Mouse (Mus musculus): ENCODE measurements around the gene Bach2. TPM values are rescaled to one million over a fixed set of nuclear protein-coding genes. Genes with fewer than 3 reads are reported as not detected.

The Bach2 gene
- polyA plus RNA-seq, 1 experiment from 2014 or later = 0.17 TPM

DNA sequence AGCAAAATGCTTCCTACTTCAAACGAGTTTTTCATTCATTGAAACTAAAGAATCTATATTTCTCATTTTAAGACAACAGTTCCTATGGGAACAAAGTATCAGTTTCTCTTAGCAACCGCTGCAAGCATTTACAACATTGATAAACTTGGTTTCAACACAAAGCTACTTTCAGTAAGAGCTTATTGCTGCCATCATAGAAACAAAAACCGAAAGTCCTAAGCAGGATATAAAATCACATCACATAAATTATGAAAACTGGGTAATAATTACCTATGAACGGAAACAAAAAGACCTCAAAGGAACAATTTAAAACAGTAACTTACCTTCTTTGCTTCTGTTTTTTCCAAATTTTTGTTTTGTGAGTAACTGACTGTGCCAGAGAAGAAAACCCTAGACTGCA lies 22.1 kb upstream of the Bach2 start:
- Histone ChIP-seq H3K36me3 (ENCODE audit: inconsistent target) (no peaks in the 10 kb centered on the region), H3K4me3 (ENCODE audit: inconsistent target) (no peak overlapping the region), H3K27ac (no peak overlapping the region), H3K79me2 (ENCODE audit: inconsistent target) (no peaks in the 10 kb centered on the region)
- WGBS (ENCODE audit: missing documents) = 55% methylated on average over 4 of the region's 4 CpGs

DNA sequence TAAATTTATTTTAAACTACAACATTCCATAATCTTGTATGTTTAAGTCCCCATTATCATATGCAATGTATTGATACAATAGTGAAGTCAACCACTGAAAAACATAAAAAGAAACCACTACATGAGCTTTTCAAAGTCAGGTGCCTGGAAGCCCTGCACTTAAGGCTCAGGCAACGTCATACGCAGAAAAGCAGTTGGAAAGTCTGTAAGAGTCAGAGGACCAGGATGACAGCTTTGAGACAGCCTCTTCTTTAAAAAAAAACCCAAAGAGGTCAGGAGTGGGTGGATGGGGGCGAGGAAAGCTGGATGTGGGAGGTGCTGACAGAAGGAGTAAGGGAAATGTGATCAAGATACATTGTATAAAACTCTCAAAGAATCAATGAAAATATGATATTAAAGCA lies 21.6 kb upstream of the Bach2 start:
- Histone ChIP-seq H3K4me3 (ENCODE audit: inconsistent target) (no peak overlapping the region), H3K27ac (no peak overlapping the region), H3K79me2 (ENCODE audit: inconsistent target) (no peaks in the 10 kb centered on the region), H3K36me3 (ENCODE audit: inconsistent target) (no peaks in the 10 kb centered on the region)
- 93% methylated on average over 3 of the region's 3 CpGs for whole genome bisulfite sequencing (ENCODE audit: missing documents)

DNA sequence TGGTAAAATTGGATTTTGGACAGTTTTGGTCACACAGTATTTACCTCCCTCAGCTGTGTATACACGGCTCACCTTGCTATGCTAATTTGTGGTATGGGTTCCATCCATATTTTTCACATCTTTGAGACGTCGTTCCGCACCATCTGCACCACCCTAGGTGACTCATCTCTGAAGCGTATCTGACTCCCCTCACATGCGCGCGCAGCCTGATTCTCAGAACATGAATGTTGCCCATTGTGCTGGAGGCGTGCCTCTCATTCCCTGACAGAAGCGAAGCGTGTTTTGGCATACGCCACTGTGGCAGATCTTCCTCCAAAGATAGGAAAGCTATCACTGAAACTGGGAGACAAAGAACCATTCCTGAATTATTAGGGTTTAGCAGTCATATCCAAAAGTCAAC lies 21.0 kb upstream of the Bach2 start:
- H3K4me3 ChIP-seq (ENCODE audit: inconsistent target) = no peak overlapping the region
- H3K27ac ChIP-seq = no peak overlapping the region
- no peaks in the 10 kb centered on the region for H3K36me3 ChIP-seq (ENCODE audit: inconsistent target)
- no peaks in the 10 kb centered on the region for H3K79me2 ChIP-seq (ENCODE audit: inconsistent target)
- WGBS (ENCODE audit: missing documents) = 97% methylated on average over 12 of the region's 12 CpGs

DNA sequence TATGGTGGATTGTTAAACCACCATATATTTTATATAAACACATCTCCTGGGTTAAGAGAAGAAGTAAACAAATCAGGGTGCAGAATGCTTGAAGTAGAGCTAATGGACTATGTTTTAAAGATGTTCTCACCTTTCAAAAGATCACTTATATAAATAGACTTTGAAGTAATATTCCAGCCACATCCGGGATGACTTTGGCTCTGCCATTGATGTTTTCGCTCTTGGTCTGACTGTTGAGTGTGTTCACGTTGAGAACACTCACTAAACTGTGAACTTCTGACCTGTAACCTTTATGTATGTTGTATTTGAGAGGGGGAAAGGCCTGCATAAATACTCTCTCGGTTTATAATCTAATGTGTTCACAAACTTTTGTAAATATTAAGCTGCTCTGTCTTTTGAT lies 20.2 kb upstream of the Bach2 start:
- Histone ChIP-seq H3K36me3 (ENCODE audit: inconsistent target) (no peaks in the 10 kb centered on the region), H3K4me3 (ENCODE audit: inconsistent target) (no peak overlapping the region), H3K27ac (no peak overlapping the region), H3K79me2 (ENCODE audit: inconsistent target) (no peaks in the 10 kb centered on the region)
- WGBS (ENCODE audit: missing documents) = 92% methylated on average over 4 of the region's 4 CpGs

DNA sequence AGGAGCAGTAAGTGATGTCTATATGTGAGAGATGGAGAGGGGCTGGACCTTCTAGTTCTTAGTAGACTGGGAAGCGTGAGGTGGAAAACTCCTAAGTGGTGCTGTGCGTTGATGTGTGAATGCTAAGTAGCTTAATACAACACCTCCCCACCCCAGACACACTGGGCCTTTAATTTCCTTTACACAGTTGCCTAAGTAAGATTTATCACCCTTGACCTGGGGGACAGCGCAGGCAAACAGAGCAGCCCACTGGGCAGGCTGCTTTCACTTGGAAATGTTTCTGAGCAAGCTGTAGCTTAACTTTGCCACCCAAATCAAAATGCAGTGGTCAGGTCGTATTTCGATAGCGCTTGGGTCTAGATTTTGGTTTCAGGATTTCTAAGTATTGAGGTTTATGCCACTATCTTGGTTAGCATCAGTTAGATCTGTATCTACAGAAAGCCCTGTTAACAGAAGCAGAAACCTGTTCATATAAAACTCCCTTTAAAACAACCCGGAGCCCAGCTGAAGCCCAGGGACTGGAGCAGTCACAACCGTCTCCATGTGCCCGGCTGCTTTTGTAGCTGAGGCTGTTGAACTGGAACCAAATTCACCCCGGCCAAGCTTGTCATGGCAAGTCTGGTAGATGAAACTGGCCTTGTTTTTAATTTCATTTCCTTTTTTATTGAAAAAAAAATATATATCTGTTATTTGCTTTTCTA lies 19.0 kb upstream of the Bach2 start:
- no peaks in the 10 kb centered on the region for H3K79me2 ChIP-seq (ENCODE audit: inconsistent target)
- no peaks in the 10 kb centered on the region for H3K36me3 ChIP-seq (ENCODE audit: inconsistent target)
- no peak overlapping the region for H3K27ac ChIP-seq
- 90% methylated on average over 10 of the region's 10 CpGs for WGBS (ENCODE audit: missing documents)
- H3K4me3 ChIP-seq (ENCODE audit: inconsistent target) = no peak overlapping the region

DNA sequence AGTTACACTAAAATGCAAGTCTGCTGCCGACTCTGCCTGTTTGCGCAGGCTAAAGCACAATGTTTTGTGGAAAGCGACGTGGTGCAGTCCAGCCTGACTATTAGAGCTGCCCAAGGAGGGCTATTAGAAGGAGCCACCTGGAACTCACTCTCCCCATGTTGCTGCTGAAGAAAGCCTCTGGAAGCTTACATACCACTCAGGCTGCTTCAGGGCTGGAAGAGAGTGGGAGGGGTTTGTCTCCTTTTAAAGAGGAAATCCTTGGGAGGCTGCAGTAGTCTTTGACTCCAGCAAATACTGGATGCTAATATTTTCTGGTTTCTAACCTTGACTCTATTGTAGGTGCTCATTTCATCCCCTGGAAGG lies 18.5 kb upstream of the Bach2 start:
- Histone ChIP-seq H3K27ac (no peak overlapping the region), H3K36me3 (ENCODE audit: inconsistent target) (no peaks in the 10 kb centered on the region), H3K4me3 (ENCODE audit: inconsistent target) (no peak overlapping the region), H3K79me2 (ENCODE audit: inconsistent target) (no peaks in the 10 kb centered on the region)
- WGBS (ENCODE audit: missing documents) = 92% methylated on average over 4 of the region's 4 CpGs

DNA sequence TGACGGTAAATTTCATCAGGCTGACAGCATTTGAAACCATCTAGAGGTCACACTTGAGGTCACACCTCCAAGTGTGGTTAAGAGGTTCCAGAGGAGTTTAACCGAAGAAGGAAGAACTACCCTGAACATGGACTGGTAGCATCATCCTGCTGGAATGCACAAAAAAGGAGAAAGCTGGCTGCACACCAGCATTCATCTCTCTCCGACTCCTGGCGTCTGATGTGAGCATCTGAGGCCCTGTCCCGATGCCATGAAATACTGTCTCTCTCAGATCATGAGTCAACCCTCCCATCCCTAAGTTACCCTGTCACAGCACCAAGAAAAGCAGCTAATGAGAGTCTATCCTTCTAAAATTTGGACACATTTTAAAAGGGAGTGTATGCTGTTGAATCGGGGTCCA lies 17.6 kb upstream of the Bach2 start:
- 86% methylated on average over 6 of the region's 6 CpGs for WGBS (ENCODE audit: missing documents)
- no peaks in the 10 kb centered on the region for H3K79me2 ChIP-seq (ENCODE audit: inconsistent target)
- H3K4me3 ChIP-seq (ENCODE audit: inconsistent target) = no peak overlapping the region
- H3K36me3 ChIP-seq (ENCODE audit: inconsistent target) = no peaks in the 10 kb centered on the region
- H3K27ac ChIP-seq = no peak overlapping the region

DNA sequence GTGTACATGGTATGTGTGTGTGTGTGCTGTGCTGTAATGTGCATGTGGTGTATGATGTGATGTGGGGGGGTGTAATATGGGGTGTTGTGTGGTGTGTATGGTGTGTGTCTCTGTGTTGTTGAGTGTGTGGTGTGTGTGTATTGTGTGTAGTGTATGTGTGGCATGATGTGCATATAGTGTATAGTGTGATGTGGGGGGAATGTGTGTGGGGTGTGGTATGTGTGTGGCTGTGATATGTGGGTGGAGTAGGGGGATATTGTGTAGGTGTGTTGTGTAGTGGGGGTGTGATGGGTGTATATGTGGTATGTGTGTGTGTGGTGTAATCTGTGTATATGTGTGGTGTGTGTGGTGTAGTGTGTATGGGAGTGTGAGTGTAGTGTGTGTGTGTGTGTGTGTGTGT lies 15.0 kb upstream of the Bach2 start:
- Histone ChIP-seq H3K36me3 (ENCODE audit: inconsistent target) (no peaks in the 10 kb centered on the region), H3K4me3 (ENCODE audit: inconsistent target) (no peak overlapping the region), H3K79me2 (ENCODE audit: inconsistent target) (no peaks in the 10 kb centered on the region), H3K27ac (no peak overlapping the region)

DNA sequence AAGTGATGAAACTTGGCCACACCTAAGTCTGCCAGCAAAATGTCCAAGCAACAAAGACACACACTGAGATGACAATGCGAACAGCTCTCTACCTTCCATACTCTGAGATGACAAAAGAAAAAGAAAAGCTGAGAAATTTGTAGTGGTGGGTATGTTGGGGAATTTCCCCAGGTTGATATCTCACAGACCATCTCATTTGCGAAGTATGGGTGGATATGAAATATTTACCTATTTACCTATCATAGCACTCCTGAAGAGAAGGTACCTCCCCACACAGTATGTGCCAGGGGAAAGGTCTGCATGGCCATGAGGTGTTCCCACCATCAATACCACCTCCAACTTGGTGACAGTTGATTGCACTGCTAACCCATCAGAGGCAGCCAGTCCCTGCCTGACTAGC lies 13.4 kb upstream of the Bach2 start:
- H3K36me3 ChIP-seq (ENCODE audit: inconsistent target) = no peaks in the 10 kb centered on the region
- WGBS (ENCODE audit: missing documents) = 94% methylated on average over 2 of the region's 2 CpGs
- no peak overlapping the region for H3K27ac ChIP-seq
- no peak overlapping the region for H3K4me3 ChIP-seq (ENCODE audit: inconsistent target)
- H3K79me2 ChIP-seq (ENCODE audit: inconsistent target) = no peaks in the 10 kb centered on the region

DNA sequence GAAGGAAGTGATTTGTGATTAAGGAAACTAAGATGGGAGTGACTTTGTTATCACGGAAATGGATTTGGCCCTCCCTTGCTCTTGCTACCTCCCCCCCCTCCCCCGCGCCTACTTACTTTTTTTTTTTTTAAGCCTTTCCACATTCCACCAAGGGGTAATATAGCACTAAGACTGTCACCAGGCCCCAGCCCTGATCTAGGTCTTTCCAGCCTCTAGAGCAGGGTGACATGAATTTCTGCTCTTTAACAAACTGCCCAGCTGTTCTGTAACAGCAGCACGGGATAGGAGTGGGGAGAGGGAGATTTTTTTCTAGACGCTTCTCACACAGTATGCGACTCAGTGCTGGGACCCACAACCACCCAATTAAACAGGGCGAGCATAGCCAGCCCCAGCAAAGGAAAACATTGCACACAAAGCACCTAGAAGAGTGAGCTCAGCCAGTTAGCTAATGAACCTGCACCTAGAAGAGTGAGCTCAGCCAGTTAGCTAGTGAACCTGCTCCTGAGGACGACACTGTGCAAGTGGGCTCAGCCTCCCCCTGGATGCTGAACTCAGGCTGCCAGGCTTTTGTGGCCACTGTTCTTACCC lies 10.5 kb upstream of the Bach2 start:
- 88% methylated on average over 5 of the region's 8 CpGs for WGBS (ENCODE audit: missing documents)
- Histone ChIP-seq H3K79me2 (ENCODE audit: inconsistent target) (no peaks in the 10 kb centered on the region), H3K4me3 (ENCODE audit: inconsistent target) (no peak overlapping the region), H3K36me3 (ENCODE audit: inconsistent target) (no peaks in the 10 kb centered on the region), H3K27ac (no peak overlapping the region)

DNA sequence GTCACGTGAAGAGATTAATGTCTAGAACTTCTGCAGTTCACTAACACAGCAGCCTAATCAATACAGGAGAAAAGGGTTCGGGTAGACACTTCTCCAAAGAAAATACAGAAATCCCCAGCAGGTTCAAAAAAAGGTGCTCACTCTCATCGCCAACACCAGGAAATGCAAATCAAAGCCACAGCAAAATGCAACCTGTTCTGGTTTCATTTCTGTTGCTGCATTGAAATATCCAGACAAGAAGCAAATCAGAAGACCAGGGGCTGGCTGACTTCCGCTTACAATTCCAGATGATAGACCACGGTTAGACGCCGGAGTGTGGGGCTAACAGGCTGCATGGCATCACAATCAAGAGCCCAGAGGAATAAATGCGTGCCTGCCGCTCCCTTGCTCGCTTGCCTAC lies 9.3 kb upstream of the Bach2 start:
- 65% methylated on average over 10 of the region's 10 CpGs for WGBS (ENCODE audit: missing documents)
- no peak overlapping the region for H3K4me3 ChIP-seq (ENCODE audit: inconsistent target)
- H3K79me2 ChIP-seq (ENCODE audit: inconsistent target) = no peaks in the 10 kb centered on the region
- no peaks in the 10 kb centered on the region for H3K36me3 ChIP-seq (ENCODE audit: inconsistent target)
- no peak overlapping the region for H3K27ac ChIP-seq

DNA sequence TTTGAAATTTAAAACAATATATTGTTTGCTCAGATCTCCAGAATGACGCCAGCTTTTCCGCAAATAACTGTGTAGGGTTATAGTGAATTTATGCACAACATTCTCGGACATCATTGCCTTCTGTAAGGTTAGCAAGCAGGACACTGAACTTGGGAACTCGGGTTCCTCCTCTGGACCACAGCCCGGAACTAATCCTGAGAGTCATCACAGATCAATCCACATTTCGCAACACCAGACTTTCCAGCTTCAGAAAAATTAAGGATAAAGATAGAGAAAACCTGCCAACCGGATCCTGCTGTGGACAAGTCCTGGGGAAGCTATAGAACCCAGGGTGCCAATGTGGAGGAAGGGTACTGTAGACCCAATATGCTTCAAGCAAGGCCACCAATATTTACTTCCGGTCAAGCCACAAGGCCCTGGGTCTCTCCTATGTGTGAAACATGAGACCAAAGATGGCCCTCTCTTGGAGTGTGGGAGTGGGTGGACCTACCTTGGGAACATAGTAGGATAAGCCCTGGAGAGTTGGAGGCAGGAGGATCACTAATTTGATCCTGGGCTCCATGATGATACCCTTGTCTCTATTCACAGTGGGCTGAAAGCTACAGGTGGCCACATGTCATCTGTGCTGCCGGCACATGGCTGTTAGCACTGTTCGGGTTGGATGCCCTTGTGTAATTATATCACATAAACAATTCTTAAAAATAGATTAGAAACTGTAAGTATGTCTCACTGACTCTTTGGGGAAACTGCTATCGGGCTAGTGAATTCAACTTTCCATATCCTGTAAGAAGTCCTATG lies 7.1 kb upstream of the Bach2 start:
- WGBS (ENCODE audit: missing documents) = 88% methylated on average over 11 of the region's 11 CpGs
- no peaks in the 10 kb centered on the region for H3K36me3 ChIP-seq (ENCODE audit: inconsistent target)
- H3K79me2 ChIP-seq (ENCODE audit: inconsistent target) = no peaks in the 10 kb centered on the region
- H3K27ac ChIP-seq = no peak overlapping the region
- H3K4me3 ChIP-seq (ENCODE audit: inconsistent target) = no peak overlapping the region

DNA sequence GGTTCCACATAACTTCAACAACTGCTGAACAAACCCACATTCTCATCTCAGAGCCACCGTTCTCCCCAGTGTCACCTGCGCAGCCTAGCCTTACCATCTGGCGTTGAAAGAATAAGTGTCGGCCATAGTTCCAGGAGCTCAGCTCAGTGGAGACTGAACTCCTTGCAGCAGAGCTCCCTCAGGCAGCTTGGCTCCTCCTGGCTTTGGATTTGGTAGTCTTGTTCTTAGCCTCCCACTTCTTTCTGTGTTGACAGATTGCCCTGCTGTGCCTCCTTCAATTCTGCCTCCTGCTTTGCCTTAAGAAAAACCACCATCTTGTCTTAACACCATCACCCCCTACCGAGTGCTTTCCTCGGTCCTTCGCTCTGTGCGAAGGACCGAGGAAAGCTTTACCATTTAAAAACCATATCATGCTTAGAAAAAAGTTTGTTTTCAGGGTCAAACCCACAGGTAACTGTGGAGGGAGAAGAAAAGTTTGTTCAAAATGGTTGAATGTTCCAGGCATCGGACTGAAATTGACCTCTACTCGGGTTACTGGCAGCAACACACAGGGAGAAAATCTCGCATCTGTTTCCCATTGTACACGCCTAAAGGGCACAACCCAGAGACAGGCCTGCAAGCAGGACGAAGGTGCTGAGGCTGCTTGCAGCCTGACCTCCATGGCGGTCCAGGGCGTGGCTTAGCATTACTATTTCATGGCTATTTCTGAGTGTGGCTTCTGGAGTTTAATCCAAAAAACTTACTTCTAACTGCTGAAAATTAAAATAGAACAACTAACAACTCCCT lies 2.5 kb upstream of the Bach2 start:
- Histone ChIP-seq H3K27ac (no peak overlapping the region), H3K36me3 (ENCODE audit: inconsistent target) (no peaks in the 10 kb centered on the region), H3K79me2 (ENCODE audit: inconsistent target) (no peaks in the 10 kb centered on the region), H3K4me3 (ENCODE audit: inconsistent target) (no peak overlapping the region)
- WGBS (ENCODE audit: missing documents) = 94% methylated on average over 16 of the region's 16 CpGs

DNA sequence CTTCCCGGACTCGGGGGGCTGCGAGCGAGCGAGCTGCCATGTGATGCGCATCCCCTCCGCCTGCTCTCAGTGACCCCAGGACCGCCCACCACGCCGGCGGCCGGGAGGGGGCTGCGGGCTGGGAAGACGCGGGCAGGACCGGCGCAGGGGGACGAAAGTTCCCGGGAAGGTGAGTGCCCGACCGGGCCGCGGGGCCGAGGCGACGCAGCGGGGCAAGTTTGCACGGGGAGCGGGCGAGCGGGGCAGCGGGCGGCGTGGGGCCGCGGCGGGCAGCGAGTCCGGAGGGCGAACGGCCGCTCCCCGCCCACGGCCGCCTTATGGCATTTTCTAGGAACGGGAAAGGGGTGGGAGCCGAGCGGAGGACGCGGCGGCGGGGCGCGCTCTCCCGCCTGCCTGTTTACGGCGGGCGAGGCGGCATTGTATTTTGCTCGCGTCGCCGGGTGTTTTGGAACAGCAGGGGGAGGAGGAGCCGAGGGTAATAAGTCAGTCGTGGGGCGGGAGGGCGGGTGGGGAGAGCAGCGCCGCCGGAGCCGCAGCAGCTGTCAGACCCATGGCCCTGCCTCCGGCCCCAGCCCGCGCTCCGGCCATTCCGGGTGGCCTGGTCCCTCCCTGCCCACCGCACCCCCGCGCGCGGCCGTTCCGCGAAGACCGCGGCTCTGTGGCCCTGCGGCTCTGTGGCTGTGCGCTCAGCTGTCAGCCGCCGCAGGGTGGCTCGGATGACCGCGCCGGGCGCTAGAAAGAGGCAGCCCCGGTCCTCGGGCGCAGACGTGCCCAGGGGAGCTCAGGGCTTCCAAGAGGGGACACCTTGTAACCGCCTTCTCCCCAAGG lies 531 bp downstream of the Bach2 start:
- Histone ChIP-seq H3K36me3 (ENCODE audit: inconsistent target) (no peaks in the 10 kb centered on the region), H3K27ac (no peak overlapping the region), H3K4me3 (ENCODE audit: inconsistent target) (no peak overlapping the region; the same call in 1 of the 2 replicates), H3K79me2 (ENCODE audit: inconsistent target) (no peaks in the 10 kb centered on the region)
- 1% methylated on average over 83 of the region's 100 CpGs for WGBS (ENCODE audit: missing documents)
